Comparison of ENCODE assay signal across 28 mouse cellular contexts in the genomic region with DNA sequence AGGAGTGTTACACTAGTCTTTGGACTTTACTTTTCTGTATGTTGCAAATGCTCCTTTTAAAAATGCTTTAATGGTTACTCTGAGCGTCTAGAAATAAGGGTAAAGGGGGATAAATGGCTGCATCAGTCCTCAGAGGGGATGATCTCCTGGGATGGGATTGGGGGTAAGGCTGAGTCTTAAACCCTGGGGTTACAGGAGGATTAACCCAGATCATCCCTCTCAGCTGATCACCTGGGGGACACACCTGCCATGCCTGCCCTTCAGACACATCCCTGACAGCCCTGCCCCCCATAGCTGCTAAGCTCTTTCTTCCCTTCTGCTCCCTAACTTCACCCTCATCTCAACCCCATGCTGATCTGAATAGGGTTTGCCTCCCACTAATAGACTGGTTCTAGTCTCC. TPM values are rescaled to one million over a fixed set of nuclear protein-coding genes. Genes with fewer than 3 reads are reported as not detected.
"Had no signal": no experiment of that assay in that cellular context is flagged by ENCODE, and none has a peak within 500 bp of the region (broad histone marks: within the 10 kb centered on the region; RNA-seq: fewer than 3 reads in every experiment).

No protein-coding gene starts in this region.

- H3K4me3 ChIP-seq: embryonic facial prominence, embryonic 10.5 days; embryonic facial prominence, embryonic 12.5 days; embryonic facial prominence, embryonic 13.5 days; embryonic facial prominence, embryonic 15.5 days; erythroblast, embryonic 14.5 days; forebrain, embryonic 10.5 days; forebrain, embryonic 12.5 days; forebrain, embryonic 13.5 days; forebrain, embryonic 15.5 days; gastrocnemius, adult 2 months had no signal

- H3K27me3 ChIP-seq: forebrain, embryonic 15.5 days had no signal

- H3K36me3 ChIP-seq: embryonic facial prominence, embryonic 12.5 days; embryonic facial prominence, embryonic 15.5 days; forebrain, embryonic 12.5 days; forebrain, embryonic 15.5 days had no signal

- H3K4me2 ChIP-seq: embryonic facial prominence, embryonic 12.5 days; embryonic facial prominence, embryonic 13.5 days; embryonic facial prominence, embryonic 15.5 days; forebrain, embryonic 12.5 days; forebrain, embryonic 13.5 days; forebrain, embryonic 15.5 days had no signal

- H3K9me3 ChIP-seq: embryonic facial prominence, embryonic 10.5 days; embryonic facial prominence, embryonic 12.5 days; embryonic facial prominence, embryonic 13.5 days; embryonic facial prominence, embryonic 15.5 days; forebrain, embryonic 10.5 days; forebrain, embryonic 12.5 days; forebrain, embryonic 13.5 days; forebrain, embryonic 15.5 days had no signal

- H3K27ac ChIP-seq: embryonic facial prominence, embryonic 10.5 days; embryonic facial prominence, embryonic 12.5 days; embryonic facial prominence, embryonic 13.5 days; embryonic facial prominence, embryonic 15.5 days; forebrain, embryonic 10.5 days; forebrain, embryonic 12.5 days; forebrain, embryonic 13.5 days; forebrain, embryonic 15.5 days; gastrocnemius, adult 2 months had no signal

- DNase-seq: cerebellum, adult 2 months; cerebellum, adult 8-10 months; cerebellum, adult 9-10 months; cerebellum, adult 9-11 months; cerebellum, postnatal 10 days; cerebellum, postnatal 14 days; cerebellum, postnatal 25 days; cerebellum, postnatal 36 days; embryo, embryonic 11 days; forebrain, postnatal 0 days; gastrocnemius, adult 2 months; gastrocnemius, postnatal 10 days; gastrocnemius, postnatal 14 days; gastrocnemius, postnatal 25 days; gastrocnemius, postnatal 36 days; heart, adult 11 months; heart, adult 18-20 months had no signal

- ATAC-seq: forebrain, embryonic 13.5 days; forebrain, embryonic 14.5 days; forebrain, embryonic 15.5 days; forebrain, embryonic 16.5 days; forebrain, postnatal 0 days had no signal

- H3K9ac ChIP-seq: embryonic facial prominence, embryonic 12.5 days; embryonic facial prominence, embryonic 13.5 days; embryonic facial prominence, embryonic 15.5 days; forebrain, embryonic 12.5 days; forebrain, embryonic 13.5 days; forebrain, embryonic 15.5 days; forebrain, postnatal 0 days had no signal

RNA-seq across cellular contexts. Expression of a gene that starts 1.8 kb away (rescaled TPM):
- polyA plus RNA-seq: erythroblast, embryonic 14.5 days had no signal

RNA-seq across cellular contexts. Expression of a gene that starts 6.0 kb away (rescaled TPM):
- polyA plus RNA-seq: cerebellum, adult 2 months; erythroblast, embryonic 14.5 days had no signal

RNA-seq across cellular contexts. Expression of a gene that starts 38.8 kb away (rescaled TPM):
- polyA plus RNA-seq: erythroblast, embryonic 14.5 days had no signal
